Mouse (Mus musculus): ENCODE data around the gene Stx11. TPM values are rescaled to one million over a fixed set of nuclear protein-coding genes. Genes with fewer than 3 reads are reported as not detected.
A peak's percentile ranks its signal among the peaks of the same experiment; 100 is the strongest.

Stx11 gene
- total RNA-seq, 2 experiments from 2014 or later: 0.44 to 0.47 TPM

- no peak for DNase-seq
- intact Hi-C loops (cut with DNase I; ENCODE audit: low total_unique reads): no loop called here
These were observed 42.0 kb downstream of the Stx11 start for GRCm38 (mm10) chr10:12922077-12922573.

GRCm38 (mm10) chr10:12921551-12922040 lies 42.5 kb downstream of the Stx11 start:
- intact Hi-C loops (cut with DNase I; ENCODE audit: low total_unique reads): no loop called here
- DNase-seq: no peak

GRCm38 (mm10) chr10:12919287-12919686 lies 44.8 kb downstream of the Stx11 start:
- peak; percentile 51 for DNase-seq
- intact Hi-C loops (cut with DNase I; ENCODE audit: low total_unique reads): no loop called here

- intact Hi-C loops (cut with DNase I; ENCODE audit: low total_unique reads): no loop called here
- no peak for DNase-seq
These were observed 46.5 kb downstream of the Stx11 start for GRCm38 (mm10) chr10:12917626-12918025.

GRCm38 (mm10) chr10:12916376-12916775 lies 47.7 kb downstream of the Stx11 start:
- DNase-seq: no peak
- intact Hi-C loops (cut with DNase I; ENCODE audit: low total_unique reads): no loop called here

GRCm38 (mm10) chr10:12915826-12916225 lies 48.3 kb downstream of the Stx11 start:
- intact Hi-C loops (cut with DNase I; ENCODE audit: low total_unique reads): no loop called here
- DNase-seq: no peak

- intact Hi-C loops (cut with DNase I; ENCODE audit: low total_unique reads): no loop called here
- DNase-seq: no peak
These were observed 49.9 kb downstream of the Stx11 start for GRCm38 (mm10) chr10:12914203-12914602.

- intact Hi-C loops (cut with DNase I; ENCODE audit: low total_unique reads): no loop called here
- DNase-seq: peak; percentile 22
These were observed 52.0 kb downstream of the Stx11 start for GRCm38 (mm10) chr10:12911981-12912530.

- intact Hi-C loops (cut with DNase I; ENCODE audit: low total_unique reads): no loop called here
- DNase-seq: no peak
These were observed 52.6 kb downstream of the Stx11 start for GRCm38 (mm10) chr10:12911451-12911850.

GRCm38 (mm10) chr10:12909891-12910290 lies 54.2 kb downstream of the Stx11 start:
- DNase-seq: no peak
- intact Hi-C loops (cut with DNase I; ENCODE audit: low total_unique reads): no loop called here

GRCm38 (mm10) chr10:12909179-12909578 lies 54.9 kb downstream of the Stx11 start:
- intact Hi-C loops (cut with DNase I; ENCODE audit: low total_unique reads): no loop called here
- no peak for DNase-seq

GRCm38 (mm10) chr10:12904140-12904528 lies 60.0 kb downstream of the Stx11 start:
- intact Hi-C loops (cut with DNase I; ENCODE audit: low total_unique reads): no loop called here
- DNase-seq: no peak

- no peak for DNase-seq
- intact Hi-C loops (cut with DNase I; ENCODE audit: low total_unique reads): no loop called here
These were observed 60.5 kb downstream of the Stx11 start for GRCm38 (mm10) chr10:12903440-12904139.

GRCm38 (mm10) chr10:12899901-12900300 lies 64.2 kb downstream of the Stx11 start:
- intact Hi-C loops (cut with DNase I; ENCODE audit: low total_unique reads): no loop called here
- DNase-seq: no peak

- intact Hi-C loops (cut with DNase I; ENCODE audit: low total_unique reads): no loop called here
- no peak for DNase-seq
These were observed 70.8 kb downstream of the Stx11 start for GRCm38 (mm10) chr10:12893339-12893738.

- no peak for DNase-seq
- intact Hi-C loops (cut with DNase I; ENCODE audit: low total_unique reads): no loop called here
These were observed 75.7 kb downstream of the Stx11 start for GRCm38 (mm10) chr10:12888373-12888772.

Other genes starting within 250 kb of the Stx11 start
- gene Utrn, start 94.9 kb downstream of the Stx11 start, total RNA-seq (2021): 10 to 100 TPM; 37.1 to 44.7 TPM
- 1 to 10 TPM; 4.3 to 5.1 TPM for gene Sf3b5, start 41.0 kb upstream of the Stx11 start, total RNA-seq (2021)
- 10 to 100 TPM; 32.3 to 38.6 TPM for gene Plagl1, start 96.2 kb upstream of the Stx11 start, total RNA-seq (2021)
- not detected for gene Zc2hc1b, start 213.7 kb upstream of the Stx11 start, total RNA-seq (2021)
- 10 to 100 TPM; 20.1 to 24.8 TPM for gene Ltv1, start 228.9 kb upstream of the Stx11 start, total RNA-seq (2021)